Mouse (Mus musculus) erythroblast, embryonic 14.5 days (primary cell): ENCODE results near the gene Rabep1. TPM values are rescaled to one million over a fixed set of nuclear protein-coding genes. Genes with fewer than 3 reads are reported as not detected.
A peak's percentile ranks its signal among the peaks of the same experiment; 100 is the strongest.

Experiments
- H3K27me3 ChIP-seq: 2 replicates; pipeline ENCODE4 v1.6.1; 2012; ENCODE audit warnings: inconsistent platforms; ENCODE audit not compliant: control insufficient read depth
- H3K36me3 ChIP-seq: 2 replicates; pipeline ENCODE4 v1.6.1; 2012; ENCODE audit warnings: mild to moderate bottlenecking, inconsistent platforms; ENCODE audit not compliant: control insufficient read depth
- H3K4me1 ChIP-seq: 2 replicates; pipeline ENCODE4 v1.6.1; 2012; ENCODE audit warnings: inconsistent platforms; ENCODE audit not compliant: control insufficient read depth
- H3K4me3 ChIP-seq: replicated peaks from 2 replicates; pipeline ENCODE3; 2012; ENCODE audit warnings: moderate library complexity, mild to moderate bottlenecking, inconsistent platforms
- H3K9me3 ChIP-seq: 2 replicates; pipeline ENCODE4 v1.6.1; 2012; ENCODE audit warnings: low read length, inconsistent platforms, mixed read lengths; ENCODE audit not compliant: control insufficient read depth
- GATA1 ChIP-seq: IDR thresholded peaks from 2 replicates; pipeline ENCODE4 v1.6.1; 2012; ENCODE audit warnings: low read length, inconsistent platforms, mixed read lengths
- TAL1 ChIP-seq: IDR thresholded peaks from 3 replicates; pipeline ENCODE4 v1.6.1; 2012; ENCODE audit warnings: low read length, inconsistent platforms, mixed read lengths
- polyA plus RNA-seq: library from polyadenylated mRNA; stranded (reverse); fragments of >175 nt; gene quantifications from 2 replicates; pipeline ENCODE4 v1.2.3, GENCODE M21; 2012

The Rabep1 gene
- polyA plus RNA-seq, result 0.37 and 0.42 TPM in 2 replicates

- peaks cover 36% of the 10 kb centered on the region for H3K4me1 ChIP-seq
- TF ChIP-seq GATA1 (no peak), TAL1 (no peak)
- peak within 1 kb of the TSS; percentile 92 for H3K4me3 ChIP-seq
- no peaks in the 10 kb centered on the region; the same call in 1 of the 2 replicates for H3K36me3 ChIP-seq
- H3K9me3 ChIP-seq, result no peaks in the 10 kb centered on the region
- H3K27me3 ChIP-seq, result peaks cover 2% of the 10 kb centered on the region; the same call in 1 of the 2 replicates
Observed at GRCm38 (mm10) chr11:70844559-70845456, at the start of gene Rabep1. TSS of gene Rabep1 (plus strand) at chr11:70844778.

- no peak overlapping the region for H3K4me3 ChIP-seq
- no peaks in the 10 kb centered on the region for H3K36me3 ChIP-seq
- TF ChIP-seq GATA1, result no peak
- TF ChIP-seq TAL1, result no peak
- H3K4me1 ChIP-seq, result no peaks in the 10 kb centered on the region
- peaks cover 28% of the 10 kb centered on the region for H3K27me3 ChIP-seq
- peaks cover 5% of the 10 kb centered on the region for H3K9me3 ChIP-seq
Observed at GRCm38 (mm10) chr11:70802208-70802864, 42.2 kb upstream of the Rabep1 start.

GRCm38 (mm10) chr11:70802865-70803261 is 41.7 kb upstream of the Rabep1 start:
- H3K36me3 ChIP-seq, result no peaks in the 10 kb centered on the region
- peaks cover 5% of the 10 kb centered on the region for H3K9me3 ChIP-seq
- TF ChIP-seq GATA1 (no peak), TAL1 (no peak)
- no peak overlapping the region for H3K4me3 ChIP-seq
- H3K4me1 ChIP-seq, result no peaks in the 10 kb centered on the region
- peaks cover 28% of the 10 kb centered on the region for H3K27me3 ChIP-seq

GRCm38 (mm10) chr11:70803711-70804200 is 40.8 kb upstream of the Rabep1 start:
- H3K36me3 ChIP-seq, result no peaks in the 10 kb centered on the region
- H3K4me1 ChIP-seq, result no peaks in the 10 kb centered on the region
- peaks cover 5% of the 10 kb centered on the region for H3K9me3 ChIP-seq
- TF ChIP-seq TAL1 (no peak), GATA1 (no peak)
- H3K4me3 ChIP-seq, result no peak overlapping the region
- H3K27me3 ChIP-seq, result peaks cover 28% of the 10 kb centered on the region

GRCm38 (mm10) chr11:70804395-70804794 is 40.2 kb upstream of the Rabep1 start:
- peaks cover 5% of the 10 kb centered on the region for H3K9me3 ChIP-seq

GRCm38 (mm10) chr11:70805641-70806175 is 38.9 kb upstream of the Rabep1 start:
- no peak for TF ChIP-seq TAL1
- TF ChIP-seq GATA1, result no peak
- H3K4me3 ChIP-seq, result no peak overlapping the region
- H3K27me3 ChIP-seq, result peaks cover 28% of the 10 kb centered on the region
- no peaks in the 10 kb centered on the region for H3K36me3 ChIP-seq
- no peaks in the 10 kb centered on the region for H3K4me1 ChIP-seq
- H3K9me3 ChIP-seq, result peaks cover 5% of the 10 kb centered on the region

More at GRCm38 (mm10) chr11:70804395-70804794, 40.2 kb upstream of the Rabep1 start:
- H3K36me3 ChIP-seq, result no peaks in the 10 kb centered on the region
- H3K4me3 ChIP-seq, result no peak overlapping the region
- no peak for TF ChIP-seq TAL1
- TF ChIP-seq GATA1, result no peak
- peaks cover 28% of the 10 kb centered on the region for H3K27me3 ChIP-seq
- no peaks in the 10 kb centered on the region for H3K4me1 ChIP-seq

GRCm38 (mm10) chr11:70806697-70807096 is 37.9 kb upstream of the Rabep1 start:
- Histone ChIP-seq H3K4me1 (no peaks in the 10 kb centered on the region), H3K9me3 (peaks cover 5% of the 10 kb centered on the region), H3K4me3 (no peak overlapping the region), H3K27me3 (peaks cover 28% of the 10 kb centered on the region), H3K36me3 (no peaks in the 10 kb centered on the region)
- TF ChIP-seq GATA1, result no peak
- TF ChIP-seq TAL1, result no peak

- Histone ChIP-seq H3K36me3 (no peaks in the 10 kb centered on the region), H3K9me3 (no peaks in the 10 kb centered on the region), H3K4me1 (no peaks in the 10 kb centered on the region), H3K27me3 (peaks cover 28% of the 10 kb centered on the region), H3K4me3 (no peak overlapping the region)
- TF ChIP-seq TAL1 (no peak), GATA1 (no peak)
Observed at GRCm38 (mm10) chr11:70807630-70808029, 36.9 kb upstream of the Rabep1 start.

- Histone ChIP-seq H3K4me1 (no peaks in the 10 kb centered on the region), H3K27me3 (peaks cover 27% of the 10 kb centered on the region), H3K4me3 (no peak overlapping the region), H3K9me3 (no peaks in the 10 kb centered on the region), H3K36me3 (no peaks in the 10 kb centered on the region)
- TF ChIP-seq GATA1 (no peak), TAL1 (no peak)
Observed at GRCm38 (mm10) chr11:70808101-70808500, 36.5 kb upstream of the Rabep1 start.
